Mouse (Mus musculus) olfactory bulb, adult 2 months (tissue): Measurements from ENCODE around the gene Cdiptos.

Experiments used
- CTCF ChIP-seq: fragments of 200-500 bp; IDR thresholded peaks from 2 replicates; pipeline ENCODE4 v1.5.1; 2012; ENCODE audit warnings: low read depth, mild to moderate bottlenecking, low read length, moderate library complexity; ENCODE audit not compliant: insufficient read depth
- POLR2A ChIP-seq: fragments of 200-500 bp; IDR thresholded peaks from 2 replicates; pipeline ENCODE4 v1.6.1; 2012; ENCODE audit warnings: mild to moderate bottlenecking, low read depth, low read length, moderate library complexity; ENCODE audit not compliant: insufficient read depth

DNA sequence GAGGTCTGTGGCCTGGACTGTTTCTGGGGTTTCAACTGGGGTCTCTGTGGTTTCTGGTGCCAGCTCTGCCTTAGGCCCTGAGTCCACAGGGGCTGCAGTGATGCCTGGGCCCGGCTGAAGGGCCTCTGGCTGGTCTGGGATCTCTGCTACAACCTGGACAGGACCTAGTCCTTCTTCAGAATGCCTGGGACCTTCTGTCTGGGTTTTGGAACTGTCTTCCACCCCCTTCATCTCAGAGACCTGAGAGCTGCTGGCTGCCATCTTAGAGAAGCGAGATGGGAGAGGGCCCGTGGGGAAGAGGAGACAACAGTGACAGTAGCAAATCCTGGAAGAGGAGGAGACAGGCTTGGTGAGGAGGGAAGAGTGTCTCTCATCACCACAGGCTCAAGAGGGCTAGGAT is 44.1 kb upstream of the Cdiptos start:
- TF ChIP-seq CTCF (no peak), POLR2A (no peak)
